Mouse (Mus musculus) liver, embryonic 14.5 days (tissue): ENCODE measurements around the gene Zfp57.

ENCODE experiments used
- CTCF ChIP-seq: IDR thresholded peaks from 2 replicates; pipeline ENCODE4 v1.5.1; 2016; ENCODE audit warnings: antibody characterized with exemption, low read depth, control low read depth
- EP300 ChIP-seq: IDR thresholded peaks from 2 replicates; pipeline ENCODE4 v1.6.1; 2016; ENCODE audit warnings: antibody characterized with exemption, low read depth

GRCm38 (mm10) chr17:36988475-36988874 is 12.5 kb upstream of the Zfp57 start:
- TF ChIP-seq CTCF = no peak
- no peak for TF ChIP-seq EP300
